Mouse (Mus musculus): ENCODE measurements around the gene Vav1.

DNA sequence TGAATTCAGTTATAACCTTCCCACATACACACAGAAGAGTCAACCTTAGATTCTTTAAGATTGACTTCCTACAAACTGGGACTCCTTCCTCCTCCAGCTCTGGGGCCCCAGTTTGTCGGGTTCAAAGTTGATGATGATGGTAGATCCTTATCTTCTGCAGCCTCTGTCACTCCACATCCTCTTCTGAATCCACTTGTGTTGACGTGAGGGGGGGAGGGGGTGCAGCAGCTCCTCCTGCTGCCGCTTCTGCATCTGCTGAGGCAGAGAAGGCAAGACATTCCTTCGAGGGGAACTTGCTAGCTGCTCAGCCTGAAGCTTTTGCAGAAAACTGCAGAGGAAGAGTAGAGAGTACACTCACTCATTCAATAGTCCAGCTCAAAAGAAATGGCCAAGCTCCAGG, 62.7 kb downstream of the Vav1 start:
- TF ChIP-seq CTCF (IDR thresholded peaks at IDR 0.05; ENCODE audit: borderline replicate concordance, insufficient read depth, low read length): no peak
- TF ChIP-seq POLR2A (IDR thresholded peaks at IDR 0.05; ENCODE audit: low read depth, low read length): no peak

All from embryonic fibroblast, embryonic 13.5 days (primary cell).